Mouse (Mus musculus) ES-Bruce4 (cell line): ENCODE data around the gene Gm45208. TPM values are rescaled to one million over a fixed set of nuclear protein-coding genes. Genes with fewer than 3 reads are reported as not detected.

Experiments used
- H3K27ac ChIP-seq: 2 replicates; pipeline ENCODE4 v1.5.1; 2012; ENCODE audit warnings: low read length, inconsistent platforms; ENCODE audit not compliant: insufficient read depth
- H3K27me3 ChIP-seq: 2 replicates; pipeline ENCODE4 v1.6.1; 2012; ENCODE audit warnings: mild to moderate bottlenecking, low read length, inconsistent platforms; ENCODE audit not compliant: control insufficient read depth, poor library complexity, insufficient read depth, severe bottlenecking
- H3K36me3 ChIP-seq: 2 replicates; pipeline ENCODE4 v1.6.1; 2012; ENCODE audit warnings: inconsistent platforms, mild to moderate bottlenecking, low read length, moderate library complexity; ENCODE audit not compliant: control insufficient read depth, poor library complexity, insufficient read depth, severe bottlenecking
- H3K4me1 ChIP-seq: one replicate; pipeline ENCODE4 v1.8.1; 2011; ENCODE audit warnings: low read length; ENCODE audit not compliant: control insufficient read depth, insufficient read depth
- H3K4me3 ChIP-seq: 2 replicates; pipeline ENCODE4 v1.5.1; 2011; ENCODE audit warnings: low read depth, mild to moderate bottlenecking, low read length
- H3K9ac ChIP-seq: 2 replicates; pipeline ENCODE4 v1.6.1; 2012; ENCODE audit warnings: low read depth, mild to moderate bottlenecking, inconsistent platforms; ENCODE audit not compliant: poor library complexity, severe bottlenecking
- H3K9me3 ChIP-seq: replicated peaks from 2 replicates; pipeline ENCODE4 v1.6.1; 2012; ENCODE audit warnings: mild to moderate bottlenecking, low read length, inconsistent platforms; ENCODE audit not compliant: control insufficient read depth, poor library complexity, insufficient read depth, severe bottlenecking
- CTCF ChIP-seq: IDR thresholded peaks from one replicate; pipeline ENCODE4 v1.8.1; 2011; ENCODE audit warnings: low read depth, low read length
- EP300 ChIP-seq: IDR thresholded peaks from 2 replicates; pipeline ENCODE4 v1.6.1; 2011; ENCODE audit warnings: low read depth, low read length; ENCODE audit not compliant: insufficient read depth
- POLR2A ChIP-seq: IDR thresholded peaks from one replicate; pipeline ENCODE4 v1.8.1; 2011; ENCODE audit warnings: low read length; ENCODE audit not compliant: insufficient read depth
- polyA plus RNA-seq: library from polyadenylated mRNA; stranded (reverse); fragments of >200 nt; gene quantifications from 2 replicates; pipeline ENCODE4 v1.2.4, GENCODE M21; 2011; ENCODE audit warnings: low read depth; ENCODE audit not compliant: missing spikeins, insufficient read depth, insufficient read length

Gm45208 gene
- polyA plus RNA-seq, 1 experiment: not detected

GRCm38 (mm10) chrX:7762921-7763197, 40.8 kb downstream of the Gm45208 start:
- Histone ChIP-seq H3K4me3 (peak overlapping the region; percentile 92), H3K27me3 (no peaks in the 10 kb centered on the region), H3K4me1 (no peaks in the 10 kb centered on the region), H3K9me3 (no peaks in the 10 kb centered on the region), H3K36me3 (peaks cover 18% of the 10 kb centered on the region), H3K27ac (peak overlapping the region; percentile 96), H3K9ac (peak overlapping the region; percentile 96)
- TF ChIP-seq EP300: no peak
- no peak for TF ChIP-seq CTCF
- TF ChIP-seq POLR2A: no peak

- Histone ChIP-seq H3K27me3 (no peaks in the 10 kb centered on the region), H3K4me3 (peak overlapping the region; percentile 92), H3K9ac (peak overlapping the region; percentile 96), H3K27ac (peak overlapping the region; percentile 96), H3K4me1 (no peaks in the 10 kb centered on the region), H3K9me3 (no peaks in the 10 kb centered on the region), H3K36me3 (peaks cover 25% of the 10 kb centered on the region)
- TF ChIP-seq EP300 (no peak), CTCF (no peak), POLR2A (no peak)
Observed at GRCm38 (mm10) chrX:7763631-7764393, 41.8 kb downstream of the Gm45208 start.

- H3K27ac ChIP-seq: peak overlapping the region; percentile 97
- TF ChIP-seq POLR2A: no peak
- TF ChIP-seq CTCF: no peak
- TF ChIP-seq EP300: no peak
- no peaks in the 10 kb centered on the region for H3K4me1 ChIP-seq
- H3K4me3 ChIP-seq: peak overlapping the region; percentile 92
- peak overlapping the region; percentile 96 for H3K9ac ChIP-seq
- H3K9me3 ChIP-seq: no peaks in the 10 kb centered on the region
- H3K27me3 ChIP-seq: no peaks in the 10 kb centered on the region
- H3K36me3 ChIP-seq: peaks cover 34% of the 10 kb centered on the region
Observed at GRCm38 (mm10) chrX:7764657-7765280, 42.7 kb downstream of the Gm45208 start.

- H3K27ac ChIP-seq: peak overlapping the region; percentile 97
- no peaks in the 10 kb centered on the region for H3K9me3 ChIP-seq
- peak overlapping the region; percentile 74 for H3K4me3 ChIP-seq
- H3K27me3 ChIP-seq: no peaks in the 10 kb centered on the region
- peak overlapping the region; percentile 67 for H3K9ac ChIP-seq
- peaks cover 39% of the 10 kb centered on the region for H3K36me3 ChIP-seq
- H3K4me1 ChIP-seq: no peaks in the 10 kb centered on the region
- TF ChIP-seq POLR2A (no peak), EP300 (no peak), CTCF (no peak)
Observed at GRCm38 (mm10) chrX:7765281-7765670, 43.2 kb downstream of the Gm45208 start.

GRCm38 (mm10) chrX:7765764-7766163, 43.7 kb downstream of the Gm45208 start:
- Histone ChIP-seq H3K4me3 (peak overlapping the region; percentile 74), H3K27me3 (no peaks in the 10 kb centered on the region), H3K27ac (peak overlapping the region; percentile 97), H3K4me1 (no peaks in the 10 kb centered on the region), H3K36me3 (peaks cover 43% of the 10 kb centered on the region), H3K9ac (peak overlapping the region; percentile 73), H3K9me3 (no peaks in the 10 kb centered on the region)
- TF ChIP-seq CTCF (no peak), POLR2A (no peak), EP300 (no peak)
